Mouse (Mus musculus) CH12.LX (cell line): ENCODE measurements around the gene Crisp2.

Experiments used
- CTCF ChIP-seq, 2 experiments: IDR thresholded peaks in 1 of 2; conservative IDR thresholded peaks in 1 of 2; 2 replicates each; pipeline ENCODE4 v1.5.1; 2011 to 2012; ENCODE audit warnings: low read depth in 2 of 2, low read length in 2 of 2, improper control_type of control experiment in 1 of 2, inconsistent platforms in 1 of 2, mild to moderate bottlenecking in 1 of 2, moderate library complexity in 1 of 2
- EP300 ChIP-seq: IDR thresholded peaks from 2 replicates; pipeline ENCODE4 v1.6.1; 2011; ENCODE audit warnings: low read length, improper control_type of control experiment
- HCFC1 ChIP-seq: IDR thresholded peaks from 2 replicates; pipeline ENCODE4 v1.6.1; 2012; ENCODE audit warnings: low read depth, mild to moderate bottlenecking, inconsistent platforms, low read length, improper control_type of control experiment
- SMC3 ChIP-seq: IDR thresholded peaks from 2 replicates; pipeline ENCODE4 v1.6.1; 2011; ENCODE audit warnings: low read depth, low read length, improper control_type of control experiment
- ZC3H11A ChIP-seq: IDR thresholded peaks from 2 replicates; pipeline ENCODE4 v1.6.1; 2012; ENCODE audit warnings: low read depth, mild to moderate bottlenecking, inconsistent platforms, low read length, improper control_type of control experiment
- ZMIZ1 ChIP-seq: IDR thresholded peaks from 2 replicates; pipeline ENCODE4 v1.6.1; 2012; ENCODE audit warnings: low read depth, mild to moderate bottlenecking, inconsistent platforms, low read length, improper control_type of control experiment

GRCm38 (mm10) chr17:40824549-40824948, 17.7 kb upstream of the Crisp2 start:
- TF ChIP-seq CTCF (conservative IDR thresholded peaks at IDR 0.05 in 1 of 2, IDR thresholded peaks at IDR 0.05 in 1 of 2; ENCODE audit: low read depth in 2 of 2, low read length in 2 of 2) (peak; percentile 21 to 59; a peak in 2 of 4 replicates), EP300 (no peak), SMC3 (0 out of 2 replicates have a peak, but pooled peaks have one; percentile 3), HCFC1 (no peak), ZMIZ1 (no peak), ZC3H11A (no peak)
